Mouse (Mus musculus): ENCODE results near the gene Tenm4. TPM values are rescaled to one million over a fixed set of nuclear protein-coding genes. Genes with fewer than 3 reads are reported as not detected.

Gene Tenm4
- total RNA-seq, 2 experiments from 2014 or later = 125 to 132 TPM

GRCm38 (mm10) chr7:96203812-96204560 is 32.9 kb downstream of the Tenm4 start:
- no peak for DNase-seq (ENCODE audit: low spot score in 2 of 2)

DNA sequence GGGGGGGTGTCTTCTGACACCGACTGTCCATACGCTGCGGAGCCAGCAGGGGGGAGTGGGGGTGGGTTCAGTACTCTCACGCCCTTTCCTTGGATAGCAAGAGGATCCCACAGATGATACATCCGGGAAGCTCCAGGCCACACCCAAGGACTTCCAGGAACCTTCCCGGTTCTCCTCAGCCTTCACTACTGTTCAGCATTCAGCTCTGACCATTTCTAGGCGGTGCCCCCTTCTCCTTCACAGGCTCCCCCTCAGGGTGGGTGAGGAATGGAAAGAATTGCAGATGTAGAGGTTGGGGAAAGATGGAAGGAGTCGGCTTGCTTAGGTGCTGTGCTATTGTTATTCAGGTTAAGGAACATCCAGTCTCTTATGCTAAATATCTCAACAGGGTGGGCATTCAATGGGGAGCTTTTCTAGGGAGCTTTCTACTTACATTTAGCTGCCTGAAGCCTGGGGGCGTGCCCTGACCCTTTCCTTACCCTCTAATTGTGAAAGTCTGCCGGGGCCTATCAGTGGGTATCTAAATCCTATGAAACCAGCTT is 33.8 kb downstream of the Tenm4 start:
- DNase-seq (ENCODE audit: low spot score in 2 of 2) = no peak

DNA sequence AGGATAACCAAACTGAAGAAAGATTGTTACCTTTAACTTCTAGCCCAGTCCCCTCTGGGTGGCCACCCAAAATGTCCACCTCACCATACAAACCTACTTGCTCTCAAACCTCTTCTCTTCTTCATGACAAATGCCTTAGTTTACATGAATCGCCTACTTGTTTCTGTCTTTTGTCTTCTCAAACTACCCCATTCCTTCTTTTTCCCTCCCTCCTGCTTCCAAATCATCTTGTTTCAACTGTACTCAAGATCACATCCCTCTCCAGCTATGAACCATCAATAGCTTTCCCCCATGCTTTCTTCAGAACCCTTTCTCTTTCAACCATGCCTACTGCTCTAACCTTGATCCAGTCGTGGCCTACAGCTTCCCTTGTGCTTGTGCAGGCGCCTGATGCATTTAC is 36.0 kb downstream of the Tenm4 start:
- DNase-seq (ENCODE audit: low spot score in 2 of 2) = no peak

GRCm38 (mm10) chr7:96209783-96210524 is 38.9 kb downstream of the Tenm4 start:
- peak; percentile 48 to 73 for DNase-seq (ENCODE audit: low spot score in 2 of 2)

DNA sequence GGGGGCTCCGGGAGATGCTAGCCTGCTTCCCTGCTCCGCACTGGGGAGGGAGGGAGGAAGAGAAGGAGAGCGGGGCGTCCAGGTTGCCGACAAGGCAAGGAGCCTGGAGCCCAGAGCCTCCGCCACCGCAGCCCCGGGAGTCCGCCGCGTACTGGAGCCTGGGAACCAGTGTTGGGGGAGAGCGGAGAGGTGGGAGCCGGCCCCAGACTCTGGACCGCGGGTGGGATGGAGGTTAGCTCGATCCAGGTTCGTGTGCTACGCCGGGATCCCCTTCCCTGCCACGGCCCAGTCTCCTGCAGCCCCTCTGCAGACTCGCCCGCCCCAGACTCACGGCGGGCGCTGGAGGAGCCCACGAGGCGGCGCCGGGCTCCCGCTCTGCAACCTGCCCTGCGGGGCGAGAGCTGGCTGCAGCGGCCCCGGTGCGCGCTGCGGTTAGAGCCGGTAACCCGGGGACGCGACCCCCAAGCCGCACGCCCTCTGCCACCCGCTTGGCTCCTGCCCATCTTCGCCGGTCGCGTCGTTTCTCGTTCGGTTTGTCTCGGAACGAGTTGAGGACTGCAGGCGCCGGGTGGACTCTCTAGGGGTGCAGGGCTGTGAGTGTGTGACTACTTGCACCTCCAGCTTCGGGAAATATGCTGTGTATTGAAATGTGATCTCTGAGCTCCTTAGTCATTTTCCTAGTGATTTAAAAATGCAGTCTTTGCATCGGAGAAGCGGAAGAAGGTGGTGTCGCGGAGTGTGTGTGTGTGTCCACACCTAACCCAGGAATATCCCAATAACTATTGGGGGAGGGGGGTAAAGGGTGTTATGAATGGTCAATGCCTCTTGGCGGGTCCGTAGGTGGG is 39.7 kb downstream of the Tenm4 start:
- peak; percentile 34 to 56 for DNase-seq (ENCODE audit: low spot score in 2 of 2)

- peak in 1 of 2 experiments; percentile 31 for DNase-seq (ENCODE audit: low spot score in 2 of 2)
These were observed 40.6 kb downstream of the Tenm4 start for GRCm38 (mm10) chr7:96211618-96212021.

DNA sequence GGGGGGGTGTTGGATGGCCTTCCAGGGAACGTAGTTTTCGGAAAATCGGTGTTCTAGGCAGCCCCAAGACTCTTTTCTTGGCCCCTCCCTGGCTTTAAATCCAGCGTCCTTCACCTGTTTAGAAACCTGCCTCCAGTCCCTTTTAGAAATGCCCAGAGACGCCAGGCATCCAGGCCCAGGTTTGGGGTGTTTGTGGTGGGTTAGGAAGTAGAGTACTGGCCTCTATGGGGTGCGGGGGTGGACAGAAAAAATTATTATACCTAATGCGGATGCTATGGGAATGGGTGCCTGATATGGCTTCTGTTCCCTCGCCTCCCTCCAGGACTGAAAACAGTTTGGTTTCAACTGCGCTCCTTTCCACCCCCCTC is 41.2 kb downstream of the Tenm4 start:
- no peak for DNase-seq (ENCODE audit: low spot score in 2 of 2)

GRCm38 (mm10) chr7:96212592-96213541 is 41.8 kb downstream of the Tenm4 start:
- DNase-seq (ENCODE audit: low spot score in 2 of 2) = peak; percentile 51 to 55

- DNase-seq (ENCODE audit: low spot score in 2 of 2) = no peak
These were observed 42.7 kb downstream of the Tenm4 start for GRCm38 (mm10) chr7:96213741-96214140.

GRCm38 (mm10) chr7:96214876-96215275 is 43.8 kb downstream of the Tenm4 start:
- DNase-seq (ENCODE audit: low spot score in 2 of 2) = peak in 1 of 2 experiments; percentile 20

- no peak for DNase-seq (ENCODE audit: low spot score in 2 of 2)
These were observed 45.0 kb downstream of the Tenm4 start for GRCm38 (mm10) chr7:96215894-96216509.

DNA sequence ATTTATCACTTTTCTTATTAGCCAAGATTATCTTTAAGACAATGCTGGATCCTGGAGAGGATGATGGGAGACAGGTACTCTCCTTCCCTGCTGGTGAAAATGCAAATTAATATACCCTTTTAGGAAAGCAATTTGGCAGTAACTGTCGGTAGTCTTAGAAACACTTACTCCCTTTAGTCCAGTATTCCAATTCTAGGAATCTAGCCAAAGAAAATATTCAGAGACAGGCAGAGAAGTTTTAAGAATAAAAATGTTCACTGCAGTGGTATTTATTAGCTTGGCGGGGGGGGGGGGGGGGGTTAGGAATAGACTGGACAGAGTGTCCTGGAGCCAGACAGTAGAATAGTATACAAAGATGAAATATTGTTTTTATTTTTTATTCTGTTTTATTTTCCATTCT is 48.3 kb downstream of the Tenm4 start:
- no peak for DNase-seq (ENCODE audit: low spot score in 2 of 2)

DNA sequence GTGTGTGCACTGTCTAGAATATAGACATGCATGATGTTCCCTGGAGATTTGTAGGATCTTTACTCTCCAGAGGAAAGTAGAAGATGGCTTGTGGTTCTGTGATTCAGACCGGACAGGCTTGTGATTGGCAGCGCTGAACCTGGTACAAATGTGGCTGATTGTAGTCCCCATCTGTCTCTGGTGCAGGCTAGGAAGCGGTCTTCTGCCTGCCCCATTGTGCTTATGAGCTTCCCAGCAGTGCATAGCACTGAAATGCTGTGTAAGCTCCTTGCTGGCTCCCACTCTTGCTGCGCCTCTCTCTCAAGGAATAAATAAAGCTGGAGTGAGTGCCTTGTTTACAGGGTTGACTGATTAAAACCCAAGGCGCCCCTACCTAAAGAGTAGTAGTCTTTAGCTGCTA is 49.6 kb downstream of the Tenm4 start:
- DNase-seq (ENCODE audit: low spot score in 2 of 2) = no peak

DNA sequence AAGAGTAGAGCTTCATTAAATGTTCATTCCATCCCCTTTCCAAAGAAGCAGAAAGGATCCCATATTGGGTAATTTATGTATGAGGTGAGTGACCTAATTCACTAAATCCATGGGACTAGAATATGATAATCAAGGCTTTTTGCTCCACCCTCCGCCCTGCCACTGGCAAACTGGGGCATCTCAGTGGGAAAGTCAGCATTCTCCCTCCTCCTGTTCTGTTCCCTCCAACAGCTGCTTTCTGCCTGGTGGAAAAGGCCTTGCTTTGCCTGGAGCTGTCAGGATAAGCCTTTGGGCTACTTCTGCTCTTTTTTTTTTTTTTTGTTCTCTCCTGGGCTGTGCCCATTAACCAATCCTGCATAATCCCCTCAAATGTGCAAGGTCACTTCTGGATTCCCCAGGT is 51.5 kb downstream of the Tenm4 start:
- DNase-seq (ENCODE audit: low spot score in 2 of 2) = no peak

DNA sequence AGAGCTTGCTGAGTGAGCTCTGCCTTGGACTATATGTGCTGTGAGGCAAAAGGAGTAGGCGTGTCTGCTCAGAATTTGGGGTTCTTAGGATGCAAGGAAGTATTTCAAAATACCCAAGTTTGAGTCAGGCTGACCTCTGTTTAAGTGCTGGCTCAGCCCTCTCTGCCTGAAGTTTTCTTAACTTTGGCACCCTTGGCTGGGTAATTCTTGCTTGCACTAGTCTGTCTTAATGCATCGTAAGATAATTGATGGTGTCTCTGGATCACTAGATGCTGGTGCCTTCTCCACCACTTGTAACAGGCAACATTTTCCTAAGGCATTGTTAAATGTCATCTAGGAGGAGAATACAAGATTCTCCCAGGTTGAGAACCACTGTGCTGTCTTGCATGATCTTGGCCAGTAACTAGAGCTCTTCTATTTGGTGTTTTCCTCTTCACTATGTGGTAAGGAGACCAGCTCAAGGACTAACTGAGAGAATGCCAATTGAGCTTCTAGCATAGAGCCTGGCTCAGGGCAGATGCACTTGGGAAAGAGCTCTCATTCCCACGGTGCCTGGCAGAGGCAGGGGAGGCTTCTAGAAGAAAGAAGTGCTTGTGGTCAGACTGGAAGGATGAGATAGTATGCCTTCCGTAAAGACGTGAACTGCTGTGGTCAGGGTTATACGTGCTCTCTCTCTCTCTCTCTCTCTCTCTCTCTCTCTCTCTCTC is 57.7 kb downstream of the Tenm4 start:
- no peak for DNase-seq (ENCODE audit: low spot score in 2 of 2)

- DNase-seq (ENCODE audit: low spot score in 2 of 2) = no peak
These were observed 59.1 kb downstream of the Tenm4 start for GRCm38 (mm10) chr7:96230006-96230719.

GRCm38 (mm10) chr7:96230720-96231241 is 59.7 kb downstream of the Tenm4 start:
- no peak for DNase-seq (ENCODE audit: low spot score in 2 of 2)

DNA sequence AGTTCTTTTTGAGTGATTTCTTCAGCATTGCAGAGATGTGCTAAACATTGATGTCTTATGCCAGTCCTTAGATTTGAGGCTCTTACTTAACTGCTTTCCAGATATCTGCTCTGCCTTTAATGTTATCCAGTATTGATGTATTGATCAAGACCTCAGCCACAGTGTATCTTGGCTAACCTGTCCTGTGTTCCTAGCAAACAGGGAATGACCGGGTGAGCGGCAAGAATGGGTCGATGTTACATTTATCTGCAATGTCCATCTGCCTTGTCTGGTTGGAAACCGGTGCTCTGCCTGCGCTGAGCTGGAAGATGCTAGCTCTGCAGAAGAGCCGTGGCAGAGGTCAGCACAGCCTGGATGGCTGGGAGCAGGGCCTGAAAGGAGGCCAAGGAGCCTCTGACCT is 64.8 kb downstream of the Tenm4 start:
- DNase-seq (ENCODE audit: low spot score in 2 of 2) = no peak
